Mouse (Mus musculus): ENCODE data around the gene 4930426L09Rik.

4930426L09Rik gene

DNA sequence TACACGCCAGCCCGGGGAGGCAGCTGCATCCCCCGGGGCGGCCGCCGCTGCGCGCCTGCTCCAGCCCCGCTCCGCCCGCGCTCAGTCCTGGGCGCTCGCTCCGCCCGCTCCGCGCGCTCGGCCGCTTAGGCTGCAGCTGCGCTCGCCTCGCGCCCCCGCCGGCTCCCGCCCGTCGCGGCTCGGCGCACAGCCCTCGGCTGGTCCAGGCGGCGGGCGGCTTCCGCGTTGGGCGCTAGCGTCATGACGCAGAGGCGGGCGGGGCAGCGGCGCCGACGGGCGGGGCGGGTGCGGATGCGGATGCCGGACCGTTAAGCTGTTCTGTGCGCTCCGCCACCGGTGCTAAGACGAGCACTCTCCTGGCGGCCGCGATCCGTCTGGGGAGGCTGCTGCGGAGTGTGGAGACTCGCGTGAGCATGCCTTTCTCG is at the start of gene 4930426L09Rik, which contains the start of gene Pip4k2a:
TSS of gene 4930426L09Rik (plus strand) at position 290 of the 425 bp plus-strand sequence.
TSS of gene Pip4k2a (minus strand) at position 73 of the 425 bp plus-strand sequence.
- no peak for DNase-seq (ENCODE audit: extremely low read depth, low read depth, low spot score)

- DNase-seq (ENCODE audit: extremely low read depth, low read depth, low spot score), result no peak
Observed at GRCm38 (mm10) chr2:18948741-18949140, 49.4 kb upstream of the 4930426L09Rik start.

DNA sequence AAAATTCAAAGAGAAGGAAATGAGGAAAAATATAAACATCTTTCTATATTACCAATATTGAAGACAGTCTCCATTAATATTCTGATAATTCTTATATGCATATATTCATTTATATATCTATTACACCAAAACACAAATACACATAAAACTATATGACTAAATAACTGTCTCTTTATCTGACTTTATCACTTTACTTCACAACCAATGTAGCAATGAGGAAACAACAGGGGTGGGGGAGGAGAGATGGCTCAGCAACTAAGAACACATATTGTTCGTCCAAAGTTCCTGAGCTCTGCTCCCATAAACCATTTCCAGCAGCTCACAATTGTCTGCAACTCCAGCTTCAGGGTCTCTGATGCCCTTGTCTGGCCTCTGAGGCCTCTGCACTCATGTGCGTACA is 47.4 kb upstream of the 4930426L09Rik start:
- no peak for DNase-seq (ENCODE audit: extremely low read depth, low read depth, low spot score)

GRCm38 (mm10) chr2:18952102-18952673 is 46.0 kb upstream of the 4930426L09Rik start:
- no peak for DNase-seq (ENCODE audit: extremely low read depth, low read depth, low spot score)

DNA sequence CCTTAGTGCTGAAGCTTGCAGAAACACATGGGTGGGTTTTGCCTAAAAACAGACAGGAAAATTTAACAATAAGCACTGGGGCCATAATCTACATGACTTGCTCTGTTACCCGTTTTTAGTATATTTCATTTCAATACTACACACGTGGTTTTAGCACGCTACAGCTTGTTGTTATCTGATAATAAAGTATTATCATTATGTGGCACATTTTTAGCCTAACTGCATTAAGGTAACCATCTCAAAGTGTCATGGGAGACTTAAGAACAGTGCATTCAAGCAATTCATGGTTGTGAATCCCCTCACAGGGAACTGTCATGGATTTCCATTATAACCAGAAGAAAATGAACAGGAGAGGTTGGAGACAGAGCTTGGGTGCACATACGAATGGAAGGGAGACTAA is 43.7 kb upstream of the 4930426L09Rik start:
- no peak for DNase-seq (ENCODE audit: extremely low read depth, low read depth, low spot score)

DNA sequence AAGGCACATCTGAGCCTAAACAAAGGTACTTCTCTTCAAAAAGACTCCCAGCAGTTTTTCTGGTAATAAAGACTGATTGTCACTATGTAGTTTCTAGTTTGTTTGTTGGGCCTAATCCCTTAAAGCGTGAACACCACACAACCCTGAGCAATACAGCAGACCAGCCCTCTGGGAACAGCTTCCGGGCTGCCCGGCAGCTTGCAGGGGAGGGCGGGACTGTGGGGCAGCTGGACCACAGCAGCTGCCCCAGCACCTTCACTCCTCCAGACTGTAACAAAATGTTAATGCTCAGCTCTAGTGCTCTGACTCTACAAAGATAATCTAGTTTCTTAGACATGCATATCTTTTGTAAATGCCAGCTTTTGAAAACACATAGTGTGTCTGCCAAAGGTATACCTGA is 43.1 kb upstream of the 4930426L09Rik start:
- DNase-seq (ENCODE audit: extremely low read depth, low read depth, low spot score), result no peak

DNA sequence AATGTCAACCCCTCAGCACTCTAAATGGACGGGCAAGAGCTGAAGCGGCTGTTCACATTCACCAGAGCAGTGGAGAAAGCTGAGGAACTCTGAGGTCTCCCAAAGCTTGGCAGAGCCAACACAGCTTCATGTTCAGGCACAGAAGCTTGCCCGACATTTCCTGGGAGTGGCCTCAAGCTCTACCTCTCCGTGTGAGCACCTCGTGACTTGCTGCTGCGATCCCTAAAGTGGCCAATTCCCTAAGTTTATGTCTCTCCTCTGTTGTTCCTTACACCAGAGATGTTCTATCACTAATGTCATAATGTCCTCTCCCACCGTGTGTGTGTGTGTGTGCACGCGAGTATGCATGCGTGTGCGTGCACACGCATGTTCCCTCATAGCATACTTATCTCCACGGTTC is 42.5 kb upstream of the 4930426L09Rik start:
- DNase-seq (ENCODE audit: extremely low read depth, low read depth, low spot score), result no peak

DNA sequence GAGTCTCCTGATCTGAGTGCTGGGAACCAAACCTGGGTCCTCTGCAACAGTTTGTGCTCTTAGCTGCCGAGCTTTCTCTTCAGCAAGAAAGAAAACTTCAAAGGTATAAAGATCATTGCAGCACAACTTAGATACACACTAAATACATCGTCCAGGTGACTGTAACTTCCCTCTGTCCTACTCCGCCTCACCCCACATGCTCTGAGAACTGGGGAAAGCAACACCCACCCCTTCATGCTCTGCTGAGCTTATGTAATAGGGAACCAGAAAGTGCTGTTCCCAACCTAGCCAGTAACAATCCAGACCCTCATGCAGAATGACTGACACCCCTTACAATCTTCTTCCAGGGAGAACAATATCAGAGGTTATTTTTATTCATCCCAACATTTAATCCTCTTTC is 41.7 kb upstream of the 4930426L09Rik start:
- no peak for DNase-seq (ENCODE audit: extremely low read depth, low read depth, low spot score)

DNA sequence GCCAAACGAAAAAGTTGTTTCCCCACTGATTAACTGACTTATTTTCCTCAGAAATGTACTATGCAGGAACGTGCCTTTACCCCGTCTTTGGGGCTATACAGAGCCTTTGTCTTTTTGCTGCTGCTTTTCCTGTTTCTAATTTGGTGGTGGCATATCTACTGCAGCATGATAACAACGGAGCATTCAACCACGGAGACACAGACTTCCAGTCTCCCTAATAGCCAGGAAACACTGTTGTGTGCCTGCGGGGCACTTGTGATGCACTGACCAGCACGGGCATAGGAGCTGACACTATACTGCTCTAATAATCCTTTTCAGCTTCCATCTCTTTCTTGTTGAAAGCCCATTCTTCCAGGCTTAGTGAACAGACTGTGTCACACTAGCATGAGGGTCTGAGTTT is 41.2 kb upstream of the 4930426L09Rik start:
- no peak for DNase-seq (ENCODE audit: extremely low read depth, low read depth, low spot score)

GRCm38 (mm10) chr2:18957459-18957858 is 40.7 kb upstream of the 4930426L09Rik start:
- DNase-seq (ENCODE audit: extremely low read depth, low read depth, low spot score), result no peak

DNA sequence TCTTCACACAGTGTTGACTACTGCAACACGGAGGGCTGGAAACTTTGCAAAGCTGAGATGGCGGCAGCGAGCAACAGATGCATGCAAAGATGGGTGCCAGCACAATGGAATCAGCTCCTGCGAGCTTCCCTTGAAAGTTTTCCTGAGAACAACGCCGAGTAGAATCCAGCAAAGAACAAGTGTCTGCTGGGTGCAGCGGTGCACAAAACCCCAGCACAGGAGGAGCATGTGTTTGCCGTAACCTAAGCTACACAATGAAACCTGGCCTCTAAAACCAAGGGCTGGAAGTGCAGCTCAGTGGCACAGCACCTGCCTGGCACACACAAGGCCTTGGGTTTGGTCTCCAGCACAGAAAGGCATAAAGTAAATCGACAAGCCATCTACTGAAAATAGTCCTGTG is 40.1 kb upstream of the 4930426L09Rik start:
- no peak for DNase-seq (ENCODE audit: extremely low read depth, low read depth, low spot score)

GRCm38 (mm10) chr2:18958501-18958900 is 39.6 kb upstream of the 4930426L09Rik start:
- DNase-seq (ENCODE audit: extremely low read depth, low read depth, low spot score), result no peak

- no peak for DNase-seq (ENCODE audit: extremely low read depth, low read depth, low spot score)
Observed at GRCm38 (mm10) chr2:18959008-18959407, 39.1 kb upstream of the 4930426L09Rik start.

DNA sequence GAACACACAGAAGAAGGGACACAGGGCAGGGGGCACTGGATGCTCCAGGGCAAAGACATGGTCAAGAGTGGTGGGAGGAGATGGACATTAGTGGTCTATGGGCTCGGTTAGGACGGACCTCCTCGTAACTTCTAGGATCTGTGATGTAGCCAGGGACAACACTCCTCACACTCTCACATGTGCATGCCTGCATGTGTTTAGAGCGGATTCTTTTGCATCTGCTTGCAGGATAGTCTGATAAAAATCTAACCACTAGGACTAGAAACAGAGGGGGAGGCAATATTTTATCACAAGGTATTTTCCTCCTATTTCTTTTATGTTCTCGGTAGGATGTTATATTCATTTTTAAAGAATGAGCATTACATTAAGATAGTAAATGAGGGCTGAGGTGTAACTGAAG is 38.6 kb upstream of the 4930426L09Rik start:
- no peak for DNase-seq (ENCODE audit: extremely low read depth, low read depth, low spot score)

DNA sequence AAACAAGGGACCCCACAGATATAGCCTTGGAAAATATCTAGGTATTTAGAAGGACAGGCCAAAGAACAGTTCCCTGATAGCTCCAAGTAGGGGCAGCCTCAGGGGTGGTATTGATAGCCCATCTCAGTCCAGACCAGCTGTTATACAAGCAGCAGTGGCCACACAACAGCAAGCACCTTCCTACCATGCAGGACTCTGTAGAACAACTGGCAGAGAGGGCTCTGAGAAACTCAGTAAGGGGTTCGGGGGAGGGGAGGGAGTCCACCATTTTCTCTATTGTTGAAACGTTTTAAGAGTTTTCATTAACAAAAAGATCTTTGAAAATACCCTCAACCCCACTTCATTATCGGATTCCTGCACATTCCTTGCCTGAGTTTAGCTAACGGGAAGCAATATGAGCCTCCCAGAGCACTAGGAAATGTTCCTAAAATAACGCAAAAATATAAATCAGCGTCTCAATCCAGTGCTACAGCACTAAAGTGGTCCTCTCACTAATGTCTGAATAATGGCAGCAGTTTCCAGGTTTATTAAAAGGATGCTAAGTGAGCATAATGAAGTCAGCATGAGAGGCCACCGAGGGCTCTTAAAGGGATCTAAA is 37.7 kb upstream of the 4930426L09Rik start:
- no peak for DNase-seq (ENCODE audit: extremely low read depth, low read depth, low spot score)

DNA sequence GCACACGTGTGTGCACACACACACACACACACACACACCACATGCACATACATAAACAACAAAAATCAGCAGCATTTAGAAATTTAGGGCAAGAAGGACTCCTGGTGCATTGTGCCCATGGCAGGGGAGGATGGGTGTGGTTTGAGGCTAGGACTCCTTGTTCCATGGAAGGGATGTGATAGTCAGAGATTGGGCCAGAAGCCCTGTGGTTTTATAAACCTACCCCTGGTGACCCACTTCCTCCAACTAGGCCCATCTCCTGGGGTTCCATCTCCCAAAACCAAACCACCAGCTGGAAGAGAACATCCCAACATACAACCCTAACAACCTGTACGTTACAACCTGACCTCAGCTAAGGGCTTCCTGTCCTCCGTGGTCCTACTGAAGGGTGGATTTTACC is 35.6 kb upstream of the 4930426L09Rik start:
- no peak for DNase-seq (ENCODE audit: extremely low read depth, low read depth, low spot score)

- DNase-seq (ENCODE audit: extremely low read depth, low read depth, low spot score), result no peak
Observed at GRCm38 (mm10) chr2:18963286-18964040, 34.7 kb upstream of the 4930426L09Rik start.

GRCm38 (mm10) chr2:18965108-18965507 is 33.0 kb upstream of the 4930426L09Rik start:
- no peak for DNase-seq (ENCODE audit: extremely low read depth, low read depth, low spot score)

DNA sequence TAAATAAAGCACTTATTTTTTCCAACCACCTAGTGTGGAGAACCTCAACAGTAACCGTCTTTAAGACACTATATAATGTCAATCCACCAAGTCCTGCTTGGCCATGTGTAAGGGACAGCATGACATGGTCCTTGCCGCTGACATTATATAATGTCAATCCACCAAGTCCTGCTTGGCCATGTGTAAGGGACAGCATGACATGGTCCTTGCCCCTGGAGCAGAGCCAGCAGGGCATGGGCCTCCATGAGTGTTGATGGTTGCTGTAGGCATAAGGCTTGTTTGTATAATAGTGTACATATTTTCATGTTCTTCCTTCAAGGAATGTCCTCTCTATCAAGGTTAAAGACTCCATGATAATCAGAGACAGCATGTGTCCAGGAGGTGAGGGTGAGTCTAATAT is 32.2 kb upstream of the 4930426L09Rik start:
- no peak for DNase-seq (ENCODE audit: extremely low read depth, low read depth, low spot score)

DNA sequence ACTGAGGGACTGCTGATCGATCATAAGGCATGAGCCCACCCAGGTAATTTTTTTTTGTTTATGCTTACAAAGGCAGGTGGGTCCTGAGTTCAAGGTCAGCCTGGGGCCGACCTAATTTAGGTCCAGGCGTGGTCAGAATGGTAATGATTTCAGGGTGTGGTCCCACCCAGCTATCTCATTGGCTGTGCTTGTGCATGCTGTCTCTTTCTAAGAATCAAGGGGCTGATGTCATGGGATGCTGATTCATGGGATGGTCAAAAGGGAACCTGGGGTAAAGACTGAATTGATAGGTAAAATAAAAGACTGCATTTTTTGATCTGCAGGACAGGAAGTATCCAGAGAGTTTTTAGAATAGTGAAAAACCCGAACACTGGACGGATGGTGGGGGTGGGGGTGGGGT is 31.6 kb upstream of the 4930426L09Rik start:
- no peak for DNase-seq (ENCODE audit: extremely low read depth, low read depth, low spot score)

GRCm38 (mm10) chr2:18967451-18968063 is 30.6 kb upstream of the 4930426L09Rik start:
- DNase-seq (ENCODE audit: extremely low read depth, low read depth, low spot score), result no peak

All from fat pad, adult 2 months (tissue).